Mouse (Mus musculus) midbrain, embryonic 10.5 days (tissue): ENCODE results near the gene Tnxb. TPM values are rescaled to one million over a fixed set of nuclear protein-coding genes. Genes with fewer than 3 reads are reported as not detected.
"Not testable (repeated sequence)": the region's sequence is repeated elsewhere in the genome, so short reads cannot be mapped to it uniquely, and the experiment has no call there.

Source experiments
- DNase-seq: peaks from one replicate; pipeline ENCODE4 v3.0.0-alpha.2; 2017; ENCODE audit warnings: low spot score
- H3K27ac ChIP-seq: fragments of 300-500 bp; sonication (generic); replicated peaks from 2 replicates; pipeline ENCODE4 v1.5.1; 2016; ENCODE audit warnings: mild to moderate bottlenecking
- H3K27me3 ChIP-seq: fragments of 300-500 bp; sonication (generic); 2 replicates; pipeline ENCODE4 v1.6.1; 2016; ENCODE audit warnings: low read depth, mild to moderate bottlenecking; ENCODE audit not compliant: poor library complexity, severe bottlenecking
- H3K36me3 ChIP-seq: fragments of 300-500 bp; sonication (generic); 2 replicates; pipeline ENCODE4 v1.6.1; 2016; ENCODE audit warnings: mild to moderate bottlenecking, moderate library complexity
- H3K4me1 ChIP-seq: fragments of 300-500 bp; sonication (generic); 2 replicates; pipeline ENCODE4 v1.6.1; 2016
- H3K4me3 ChIP-seq: fragments of 300-500 bp; sonication (generic); 2 replicates; pipeline ENCODE4 v1.5.1; 2016; ENCODE audit warnings: mild to moderate bottlenecking, moderate library complexity
- H3K9me3 ChIP-seq: fragments of 300-500 bp; sonication (generic); replicated peaks from 2 replicates; pipeline ENCODE4 v1.6.1; 2016; ENCODE audit warnings: mild to moderate bottlenecking
- WGBS: fragments of 180-500 bp; shearing (Covaris S2); methylation state at CpG from one replicate; pipeline ENCODE4 v1.1.7; 2016; 5-methylcytosine and 5-hydroxymethylcytosine counted together
- polyA plus RNA-seq: library from polyadenylated mRNA; unstranded; fragments of >200 nt; fragmentation: Nextera tagmentation; extraction: Ambion mirVana; gene quantifications from 2 replicates; pipeline ENCODE4 v1.2.1, GENCODE M21; 2016

Tnxb gene
- polyA plus RNA-seq, 1 experiment from 2014 or later, result not detected

- Histone ChIP-seq H3K4me1 (no peaks in the 10 kb centered on the region), H3K27ac (no peak within 1 kb of the TSS), H3K27me3 (no peaks in the 10 kb centered on the region), H3K36me3 (no peaks in the 10 kb centered on the region), H3K9me3 (peaks cover 14% of the 10 kb centered on the region), H3K4me3 (no peak within 1 kb of the TSS)
- WGBS, result 93% methylated on average over 7 of the region's 7 CpGs
- no peak for DNase-seq
Observed at GRCm38 (mm10) chr17:34743719-34744118, 73.4 kb downstream of the Tnxb start, which contains the start of gene C4b. Gene C4b, minus strand, starts transcription at chr17:34743882.

- Histone ChIP-seq H3K27ac (no peak overlapping the region), H3K4me3 (no peak overlapping the region), H3K27me3 (no peaks in the 10 kb centered on the region), H3K4me1 (no peaks in the 10 kb centered on the region), H3K36me3 (no peaks in the 10 kb centered on the region), H3K9me3 (peaks cover 19% of the 10 kb centered on the region)
- no peak for DNase-seq
- WGBS, result 89% methylated on average over 6 of the region's 6 CpGs
Observed at GRCm38 (mm10) chr17:34744206-34744605, 73.9 kb downstream of the Tnxb start.

- 89% methylated on average over 6 of the region's 6 CpGs for WGBS
- H3K36me3 ChIP-seq, H3K4me1 ChIP-seq, H3K27me3 ChIP-seq, H3K27ac ChIP-seq, DNase-seq, H3K4me3 ChIP-seq: not testable (repeated sequence)
- H3K9me3 ChIP-seq, result peaks cover 23% of the 10 kb centered on the region
Observed at GRCm38 (mm10) chr17:34744611-34745010, 74.3 kb downstream of the Tnxb start.

GRCm38 (mm10) chr17:34745166-34745565 lies 74.8 kb downstream of the Tnxb start:
- not testable (repeated sequence) for H3K36me3 ChIP-seq, H3K27me3 ChIP-seq, H3K27ac ChIP-seq, DNase-seq, H3K4me1 ChIP-seq, H3K4me3 ChIP-seq
- H3K9me3 ChIP-seq, result peaks cover 28% of the 10 kb centered on the region
- WGBS, result 88% methylated on average over 4 of the region's 4 CpGs

GRCm38 (mm10) chr17:34746531-34746930 lies 76.2 kb downstream of the Tnxb start:
- H3K4me1 ChIP-seq, result no peaks in the 10 kb centered on the region
- DNase-seq, result no peak
- no peaks in the 10 kb centered on the region for H3K36me3 ChIP-seq
- WGBS, result 82% methylated on average over 5 of the region's 5 CpGs
- H3K27me3 ChIP-seq, result no peaks in the 10 kb centered on the region
- no peak overlapping the region for H3K4me3 ChIP-seq
- no peak overlapping the region for H3K27ac ChIP-seq
- peaks cover 29% of the 10 kb centered on the region for H3K9me3 ChIP-seq

- Histone ChIP-seq H3K9me3 (peaks cover 5% of the 10 kb centered on the region; the same call in 1 of the 2 replicates), H3K27me3 (no peaks in the 10 kb centered on the region), H3K4me3 (no peak overlapping the region), H3K36me3 (no peaks in the 10 kb centered on the region), H3K4me1 (no peaks in the 10 kb centered on the region), H3K27ac (no peak overlapping the region)
- DNase-seq, result no peak
- 85% methylated on average over 3 of the region's 3 CpGs for WGBS
Observed at GRCm38 (mm10) chr17:34761471-34761870, 91.1 kb downstream of the Tnxb start.

Other genes starting within 250 kb of the Tnxb start
- gene Btnl4, start 193.2 kb upstream of the Tnxb start, polyA plus RNA-seq, result not detected in 2 replicates
- gene Btnl6, start 153.2 kb upstream of the Tnxb start, polyA plus RNA-seq, result not detected in 2 replicates
- 8.7 and 10.0 TPM in 2 replicates for gene Notch4, start 106.3 kb upstream of the Tnxb start, polyA plus RNA-seq
- gene Gpsm3, start 80.7 kb upstream of the Tnxb start, polyA plus RNA-seq, result 5.3 and 6.6 TPM in 2 replicates
- 17.5 and 17.7 TPM in 2 replicates for gene Pbx2, start 79.3 kb upstream of the Tnxb start, polyA plus RNA-seq
- 3.1 and 3.2 TPM in 2 replicates for gene Ager, start 72.7 kb upstream of the Tnxb start, polyA plus RNA-seq
- gene Rnf5, start 66.8 kb upstream of the Tnxb start, polyA plus RNA-seq, result 202 and 233 TPM in 2 replicates
- gene Agpat1, start 66.3 kb upstream of the Tnxb start, polyA plus RNA-seq, result 66.0 and 70.1 TPM in 2 replicates
- 4.3 TPM in 2 replicates for gene Egfl8, start 54.6 kb upstream of the Tnxb start, polyA plus RNA-seq
- 22.5 and 23.6 TPM in 2 replicates for gene Ppt2, start 42.0 kb upstream of the Tnxb start, polyA plus RNA-seq
- gene Prrt1, start 41.0 kb upstream of the Tnxb start, polyA plus RNA-seq, result 0.54 and 1.2 TPM in 2 replicates
- 16.8 and 18.9 TPM in 2 replicates for gene Fkbpl, start 25.8 kb upstream of the Tnxb start, polyA plus RNA-seq
- 111 and 123 TPM in 2 replicates for gene Atf6b, start 23.4 kb upstream of the Tnxb start, polyA plus RNA-seq
- not detected in 2 replicates for gene C4b, start 73.3 kb downstream of the Tnxb start, polyA plus RNA-seq
- gene Cyp21a1, start 134.0 kb downstream of the Tnxb start, polyA plus RNA-seq, result not detected in 2 replicates
- 30.2 and 30.6 TPM in 2 replicates for gene Stk19, start 166.4 kb downstream of the Tnxb start, polyA plus RNA-seq
- 81.2 and 88.1 TPM in 2 replicates for gene Dxo, start 166.5 kb downstream of the Tnxb start, polyA plus RNA-seq
- 57.8 and 62.4 TPM in 2 replicates for gene Skiv2l, start 179.7 kb downstream of the Tnxb start, polyA plus RNA-seq
- 137 and 139 TPM in 2 replicates for gene Nelfe, start 179.9 kb downstream of the Tnxb start, polyA plus RNA-seq
- gene Cfb, start 192.0 kb downstream of the Tnxb start, polyA plus RNA-seq, result 1.8 and 2.8 TPM in 2 replicates
- gene Zbtb12, start 208.9 kb downstream of the Tnxb start, polyA plus RNA-seq, result 5.8 and 6.1 TPM in 2 replicates
- 0.07 TPM in 1 of 2 replicates, not detected in the other for gene Gm20547, start 211.5 kb downstream of the Tnxb start, polyA plus RNA-seq
- gene C2, start 227.7 kb downstream of the Tnxb start, polyA plus RNA-seq, result 1.3 TPM in 2 replicates
- 88.0 and 91.9 TPM in 2 replicates for gene Ehmt2, start 227.9 kb downstream of the Tnxb start, polyA plus RNA-seq
- not detected in 2 replicates for gene Slc44a4, start 243.9 kb downstream of the Tnxb start, polyA plus RNA-seq